Mouse (Mus musculus): ENCODE data around the gene Ier3. TPM values are rescaled to one million over a fixed set of nuclear protein-coding genes. Genes with fewer than 3 reads are reported as not detected.

Ier3 gene
- polyA plus RNA-seq, 1 experiment from 2014 or later: 6.7 TPM

Small RNA genes within 50 kb of the gene (microRNA-seq; reads per million reads assigned to microRNA genes)
- gene Gm28033: not detected

Other genes with a start within 250 kb of the Ier3 start
- gene Sfta2, start 220.1 kb upstream of the Ier3 start, polyA plus RNA-seq (2015; fragmentation: Nextera tagmentation; extraction: Ambion mirVana): not detected in 2 replicates
- not detected in 2 replicates for gene Gm9573, start 195.0 kb upstream of the Ier3 start, polyA plus RNA-seq (2015; fragmentation: Nextera tagmentation; extraction: Ambion mirVana)
- gene Mucl3, start 178.0 kb upstream of the Ier3 start, polyA plus RNA-seq (2015; fragmentation: Nextera tagmentation; extraction: Ambion mirVana): not detected in 2 replicates
- 13.0 and 15.1 TPM in 2 replicates for gene Vars2, start 154.1 kb upstream of the Ier3 start, polyA plus RNA-seq (2015; fragmentation: Nextera tagmentation; extraction: Ambion mirVana)
- gene Gtf2h4, start 147.9 kb upstream of the Ier3 start, polyA plus RNA-seq (2015; fragmentation: Nextera tagmentation; extraction: Ambion mirVana): 31.5 and 32.0 TPM in 2 replicates
- 163 and 187 TPM in 2 replicates for gene Ddr1, start 117.1 kb upstream of the Ier3 start, polyA plus RNA-seq (2015; fragmentation: Nextera tagmentation; extraction: Ambion mirVana)
- gene Flot1, start 1.5 kb downstream of the Ier3 start, polyA plus RNA-seq (2015; fragmentation: Nextera tagmentation; extraction: Ambion mirVana): 59.6 and 67.4 TPM in 2 replicates
- gene Tubb5, start 16.6 kb downstream of the Ier3 start, polyA plus RNA-seq (2015; fragmentation: Nextera tagmentation; extraction: Ambion mirVana): 1,832 and 1,895 TPM in 2 replicates
- gene Mdc1, start 19.8 kb downstream of the Ier3 start, polyA plus RNA-seq (2015; fragmentation: Nextera tagmentation; extraction: Ambion mirVana): 10.3 and 12.7 TPM in 2 replicates
- 28.9 and 33.2 TPM in 2 replicates for gene Nrm, start 39.6 kb downstream of the Ier3 start, polyA plus RNA-seq (2015; fragmentation: Nextera tagmentation; extraction: Ambion mirVana)
- gene Ppp1r18, start 43.9 kb downstream of the Ier3 start, polyA plus RNA-seq (2015; fragmentation: Nextera tagmentation; extraction: Ambion mirVana): 23.8 and 27.4 TPM in 2 replicates
- 34.3 and 37.3 TPM in 2 replicates for gene Dhx16, start 58.1 kb downstream of the Ier3 start, polyA plus RNA-seq (2015; fragmentation: Nextera tagmentation; extraction: Ambion mirVana)
- gene 2310061I04Rik, start 75.7 kb downstream of the Ier3 start, polyA plus RNA-seq (2015; fragmentation: Nextera tagmentation; extraction: Ambion mirVana): 34.7 and 36.8 TPM in 2 replicates
- 458 and 466 TPM in 2 replicates for gene Atat1, start 88.4 kb downstream of the Ier3 start, polyA plus RNA-seq (2015; fragmentation: Nextera tagmentation; extraction: Ambion mirVana)
- 49.9 and 54.6 TPM in 2 replicates for gene Mrps18b, start 94.7 kb downstream of the Ier3 start, polyA plus RNA-seq (2015; fragmentation: Nextera tagmentation; extraction: Ambion mirVana)
- gene Ppp1r10, start 94.8 kb downstream of the Ier3 start, polyA plus RNA-seq (2015; fragmentation: Nextera tagmentation; extraction: Ambion mirVana): 51.3 and 54.6 TPM in 2 replicates
- gene Abcf1, start 148.1 kb downstream of the Ier3 start, polyA plus RNA-seq (2015; fragmentation: Nextera tagmentation; extraction: Ambion mirVana): 107 and 112 TPM in 2 replicates
- gene Gnl1, start 158.2 kb downstream of the Ier3 start, polyA plus RNA-seq (2015; fragmentation: Nextera tagmentation; extraction: Ambion mirVana): 46.4 and 50.3 TPM in 2 replicates
- 69.0 and 74.6 TPM in 2 replicates for gene Prr3, start 158.6 kb downstream of the Ier3 start, polyA plus RNA-seq (2015; fragmentation: Nextera tagmentation; extraction: Ambion mirVana)
- gene H2-T24, start 198.9 kb downstream of the Ier3 start, polyA plus RNA-seq (2015; fragmentation: Nextera tagmentation; extraction: Ambion mirVana): 7.8 and 8.1 TPM in 2 replicates
- 4.3 and 5.2 TPM in 2 replicates for gene H2-T23, start 211.2 kb downstream of the Ier3 start, polyA plus RNA-seq (2015; fragmentation: Nextera tagmentation; extraction: Ambion mirVana)
- gene H2-T22, start 221.1 kb downstream of the Ier3 start, polyA plus RNA-seq (2015; fragmentation: Nextera tagmentation; extraction: Ambion mirVana): 4.4 and 4.8 TPM in 2 replicates
- gene Gm6034, start 221.3 kb downstream of the Ier3 start, polyA plus RNA-seq (2015; fragmentation: Nextera tagmentation; extraction: Ambion mirVana): not detected in 2 replicates
- not detected in 2 replicates for gene Gm11127, start 236.7 kb downstream of the Ier3 start, polyA plus RNA-seq (2015; fragmentation: Nextera tagmentation; extraction: Ambion mirVana)